Mouse (Mus musculus): Measurements from ENCODE around the gene Dtymk. TPM values are rescaled to one million over a fixed set of nuclear protein-coding genes. Genes with fewer than 3 reads are reported as not detected.

Gene Dtymk
- polyA plus RNA-seq, 1 experiment: 191 TPM

DNA sequence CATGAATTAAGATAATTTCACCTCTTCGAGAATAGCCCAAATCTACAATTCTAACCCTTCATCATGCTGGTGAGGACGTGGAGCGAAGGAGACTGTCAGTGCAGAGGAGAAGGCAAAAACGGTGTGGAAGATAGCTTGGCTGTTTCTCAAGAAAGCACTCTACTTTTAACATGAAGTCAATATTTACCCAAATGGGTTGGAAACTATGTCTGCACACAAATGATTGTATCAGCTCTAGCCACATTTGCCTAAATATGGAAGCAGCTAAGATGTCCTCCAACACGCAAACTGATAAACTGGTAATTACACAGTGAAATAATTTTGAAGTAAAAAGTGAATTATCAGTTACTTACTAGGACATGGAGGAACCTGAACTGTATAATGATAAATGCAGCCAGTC is 1.0 kb upstream of the Dtymk start:
- no peak overlapping the region for H3K4me3 ChIP-seq (ENCODE audit: low read depth, low read length)
- peaks cover 5% of the 10 kb centered on the region for H3K4me1 ChIP-seq (ENCODE audit: control insufficient read depth, insufficient read depth, low read length)
- H3K9me3 ChIP-seq (replicated peaks; ENCODE audit: control insufficient read depth, insufficient read depth, low read length, poor library complexity, severe bottlenecking): no peaks in the 10 kb centered on the region
- no peak overlapping the region for H3K27ac ChIP-seq (ENCODE audit: insufficient read depth, low read length)
- TF ChIP-seq POLR2A (IDR thresholded peaks at IDR 0.05; ENCODE audit: insufficient read depth, low read length): no peak
- H3K27me3 ChIP-seq (ENCODE audit: control insufficient read depth, insufficient read depth, low read length, poor library complexity, severe bottlenecking): no peaks in the 10 kb centered on the region
- peak overlapping the region; percentile 90 for H3K9ac ChIP-seq (ENCODE audit: low read depth, poor library complexity, severe bottlenecking)
- H3K36me3 ChIP-seq (ENCODE audit: control insufficient read depth, insufficient read depth, low read length, poor library complexity, severe bottlenecking): peaks cover 29% of the 10 kb centered on the region

DNA sequence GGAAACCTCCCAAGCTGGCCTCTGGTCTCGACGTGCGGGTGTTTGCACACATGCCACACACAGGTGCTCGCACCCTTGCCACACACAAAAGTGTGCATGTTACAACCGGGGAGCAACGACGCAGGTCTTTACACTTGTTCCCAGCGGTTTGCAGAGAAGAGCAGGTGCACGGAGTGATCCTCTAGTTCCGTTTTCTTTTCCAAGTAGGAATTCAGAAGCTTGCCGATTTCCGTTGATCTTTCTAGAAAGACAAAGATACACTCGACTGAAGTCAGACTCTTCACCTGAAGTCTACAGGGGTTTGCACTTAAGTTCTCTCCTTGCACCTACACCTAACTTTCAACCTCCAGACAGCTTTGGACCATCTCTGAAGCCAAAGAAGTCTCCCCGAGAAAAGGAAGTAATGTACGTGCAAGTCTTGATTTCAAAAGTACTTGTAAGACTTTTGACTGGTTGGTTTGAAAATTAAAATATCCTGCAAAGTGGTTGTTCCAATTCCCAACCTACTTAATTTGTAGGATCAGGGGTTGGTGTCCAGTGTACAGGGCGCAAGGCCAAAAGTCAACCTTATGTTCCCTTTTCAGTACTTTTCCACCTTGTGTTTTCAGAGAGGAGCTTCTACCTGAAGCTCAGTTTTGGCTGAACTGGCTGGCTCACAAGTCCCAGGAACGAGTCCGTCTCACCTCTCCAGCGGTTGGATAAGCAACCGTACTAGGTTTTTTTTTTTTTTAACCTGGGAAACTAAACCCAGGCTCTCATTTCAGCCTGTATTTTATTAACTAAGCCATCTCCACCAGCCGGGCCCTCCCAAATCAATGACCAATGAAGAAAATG is 847 bp downstream of the Dtymk start:
- Histone ChIP-seq H3K4me3 (ENCODE audit: low read depth, low read length) (peak overlapping the region; percentile 83), H3K4me1 (ENCODE audit: control insufficient read depth, insufficient read depth, low read length) (peaks cover 5% of the 10 kb centered on the region), H3K36me3 (ENCODE audit: control insufficient read depth, insufficient read depth, low read length, poor library complexity, severe bottlenecking) (peaks cover 44% of the 10 kb centered on the region), H3K9ac (ENCODE audit: low read depth, poor library complexity, severe bottlenecking) (peak overlapping the region; percentile 75), H3K9me3 (replicated peaks; ENCODE audit: control insufficient read depth, insufficient read depth, low read length, poor library complexity, severe bottlenecking) (no peaks in the 10 kb centered on the region), H3K27ac (ENCODE audit: insufficient read depth, low read length) (no peak overlapping the region), H3K27me3 (ENCODE audit: control insufficient read depth, insufficient read depth, low read length, poor library complexity, severe bottlenecking) (no peaks in the 10 kb centered on the region)
- no peak for TF ChIP-seq CTCF (IDR thresholded peaks at IDR 0.05; ENCODE audit: low read depth, low read length)

DNA sequence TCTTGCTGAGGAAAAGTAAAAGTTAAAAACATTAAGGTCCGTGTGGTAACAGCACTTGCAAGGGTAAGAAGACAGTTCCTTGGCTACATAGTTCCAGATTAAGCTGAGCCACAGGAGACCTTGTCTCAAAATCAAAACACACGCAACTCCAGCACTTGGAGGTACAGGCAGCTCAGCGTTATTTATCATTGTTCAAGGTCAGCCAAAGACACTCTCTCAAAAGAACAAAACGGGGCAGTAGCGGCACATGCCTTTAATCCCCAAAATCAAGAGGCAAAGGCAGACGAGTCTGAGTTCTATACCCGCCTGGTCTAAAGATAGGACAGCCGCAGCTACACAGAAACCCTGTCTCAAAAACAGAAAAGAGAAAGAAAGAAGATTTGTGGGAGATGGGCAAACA is 5.8 kb downstream of the Dtymk start:
- H3K9me3 ChIP-seq (replicated peaks; ENCODE audit: control insufficient read depth, insufficient read depth, low read length, poor library complexity, severe bottlenecking): no peaks in the 10 kb centered on the region
- H3K27ac ChIP-seq (ENCODE audit: insufficient read depth, low read length): no peak overlapping the region
- no peaks in the 10 kb centered on the region for H3K27me3 ChIP-seq (ENCODE audit: control insufficient read depth, insufficient read depth, low read length, poor library complexity, severe bottlenecking)
- H3K9ac ChIP-seq (ENCODE audit: low read depth, poor library complexity, severe bottlenecking): no peak overlapping the region
- peaks cover 3% of the 10 kb centered on the region for H3K4me1 ChIP-seq (ENCODE audit: control insufficient read depth, insufficient read depth, low read length)
- H3K4me3 ChIP-seq (ENCODE audit: low read depth, low read length): no peak overlapping the region
- TF ChIP-seq EP300 (IDR thresholded peaks at IDR 0.05; ENCODE audit: insufficient read depth, low read depth, low read length): no peak
- peaks cover 82% of the 10 kb centered on the region for H3K36me3 ChIP-seq (ENCODE audit: control insufficient read depth, insufficient read depth, low read length, poor library complexity, severe bottlenecking)

DNA sequence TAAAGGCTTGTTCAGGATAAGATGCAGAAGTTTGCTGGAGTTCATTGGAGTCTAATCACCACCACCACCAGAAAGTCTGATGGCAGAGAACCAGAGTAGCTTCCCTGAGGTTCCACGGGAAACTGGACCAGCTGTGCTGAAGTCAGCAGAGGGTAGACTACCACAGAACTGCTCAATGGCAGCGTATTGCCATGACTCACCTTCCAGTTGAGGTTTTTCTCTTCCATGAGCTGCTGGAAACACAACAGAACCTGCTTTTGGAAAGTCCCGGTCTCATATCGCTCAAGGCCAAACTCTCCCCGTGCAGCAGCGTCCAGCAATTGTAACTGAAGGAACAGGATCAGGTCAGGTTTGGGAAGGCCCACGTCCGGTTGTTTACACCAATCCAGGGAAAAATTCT is 7.2 kb downstream of the Dtymk start:
- TF ChIP-seq EP300 (IDR thresholded peaks at IDR 0.05; ENCODE audit: insufficient read depth, low read depth, low read length) (no peak), CTCF (IDR thresholded peaks at IDR 0.05; ENCODE audit: low read depth, low read length) (no peak)
- Histone ChIP-seq H3K36me3 (ENCODE audit: control insufficient read depth, insufficient read depth, low read length, poor library complexity, severe bottlenecking) (peaks cover 72% of the 10 kb centered on the region), H3K4me1 (ENCODE audit: control insufficient read depth, insufficient read depth, low read length) (peaks cover 3% of the 10 kb centered on the region), H3K4me3 (ENCODE audit: low read depth, low read length) (no peak overlapping the region), H3K9ac (ENCODE audit: low read depth, poor library complexity, severe bottlenecking) (no peak overlapping the region), H3K9me3 (replicated peaks; ENCODE audit: control insufficient read depth, insufficient read depth, low read length, poor library complexity, severe bottlenecking) (no peaks in the 10 kb centered on the region), H3K27me3 (ENCODE audit: control insufficient read depth, insufficient read depth, low read length, poor library complexity, severe bottlenecking) (no peaks in the 10 kb centered on the region), H3K27ac (ENCODE audit: insufficient read depth, low read length) (no peak overlapping the region)

DNA sequence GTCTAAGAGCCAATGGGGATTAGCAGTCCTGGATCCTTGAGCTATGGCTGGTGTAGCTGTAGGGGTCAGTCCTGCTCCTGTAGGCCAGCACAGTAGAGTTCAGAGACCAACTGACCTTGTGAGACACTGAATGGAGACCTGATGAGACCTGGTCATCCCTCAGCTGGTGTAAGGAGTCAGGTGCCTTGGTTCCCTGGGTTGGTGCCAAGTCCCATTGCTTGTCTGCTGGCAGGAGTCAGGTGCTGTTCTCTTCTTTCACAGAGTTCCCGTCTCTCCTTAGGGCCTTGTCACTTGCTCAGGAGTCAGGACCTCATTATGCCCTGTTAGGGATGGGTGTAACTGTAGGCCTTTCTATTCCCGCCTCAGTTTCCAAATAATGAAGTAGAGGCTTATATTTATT is 14.8 kb downstream of the Dtymk start:
- Histone ChIP-seq H3K4me1 (ENCODE audit: control insufficient read depth, insufficient read depth, low read length) (no peaks in the 10 kb centered on the region), H3K27ac (ENCODE audit: insufficient read depth, low read length) (no peak overlapping the region), H3K27me3 (ENCODE audit: control insufficient read depth, insufficient read depth, low read length, poor library complexity, severe bottlenecking) (no peaks in the 10 kb centered on the region), H3K9me3 (replicated peaks; ENCODE audit: control insufficient read depth, insufficient read depth, low read length, poor library complexity, severe bottlenecking) (no peaks in the 10 kb centered on the region), H3K9ac (ENCODE audit: low read depth, poor library complexity, severe bottlenecking) (no peak overlapping the region), H3K36me3 (ENCODE audit: control insufficient read depth, insufficient read depth, low read length, poor library complexity, severe bottlenecking) (peaks cover 17% of the 10 kb centered on the region), H3K4me3 (ENCODE audit: low read depth, low read length) (no peak overlapping the region)
- TF ChIP-seq EP300 (IDR thresholded peaks at IDR 0.05; ENCODE audit: insufficient read depth, low read depth, low read length) (no peak), CTCF (IDR thresholded peaks at IDR 0.05; ENCODE audit: low read depth, low read length) (no peak), POLR2A (IDR thresholded peaks at IDR 0.05; ENCODE audit: insufficient read depth, low read length) (no peak)

DNA sequence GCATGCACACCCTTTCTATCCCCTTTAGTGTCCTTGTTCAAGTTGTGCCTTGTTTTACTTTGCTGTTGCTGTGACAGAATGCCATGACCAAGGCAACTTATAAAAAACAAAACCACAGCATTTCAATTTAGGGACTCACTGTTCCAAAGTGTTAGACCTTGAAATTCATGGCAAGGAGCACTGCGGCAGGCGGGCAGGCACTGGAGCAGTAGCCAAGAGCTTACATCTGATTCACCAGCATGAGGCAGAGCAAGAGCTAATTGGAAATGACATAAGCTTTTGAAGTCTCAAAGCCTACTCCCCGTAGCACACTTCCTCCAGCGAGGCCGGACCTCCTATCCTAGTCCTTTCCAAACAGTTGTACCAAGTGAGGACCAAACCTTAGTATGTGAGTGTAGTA is 25.0 kb downstream of the Dtymk start:
- Histone ChIP-seq H3K27ac (ENCODE audit: insufficient read depth, low read length) (no peak overlapping the region), H3K4me1 (ENCODE audit: control insufficient read depth, insufficient read depth, low read length) (no peaks in the 10 kb centered on the region), H3K9ac (ENCODE audit: low read depth, poor library complexity, severe bottlenecking) (no peak overlapping the region), H3K4me3 (ENCODE audit: low read depth, low read length) (no peak overlapping the region), H3K9me3 (replicated peaks; ENCODE audit: control insufficient read depth, insufficient read depth, low read length, poor library complexity, severe bottlenecking) (no peaks in the 10 kb centered on the region), H3K27me3 (ENCODE audit: control insufficient read depth, insufficient read depth, low read length, poor library complexity, severe bottlenecking) (no peaks in the 10 kb centered on the region), H3K36me3 (ENCODE audit: control insufficient read depth, insufficient read depth, low read length, poor library complexity, severe bottlenecking) (peaks cover 30% of the 10 kb centered on the region)
- TF ChIP-seq EP300 (IDR thresholded peaks at IDR 0.05; ENCODE audit: insufficient read depth, low read depth, low read length): no peak
- no peak for TF ChIP-seq POLR2A (IDR thresholded peaks at IDR 0.05; ENCODE audit: insufficient read depth, low read length)
- no peak for TF ChIP-seq CTCF (IDR thresholded peaks at IDR 0.05; ENCODE audit: low read depth, low read length)

All from ES-Bruce4 (cell line).